Mouse (Mus musculus): ENCODE results near the gene Smox.

- no peak for TF ChIP-seq POLR2AphosphoS2 (IDR thresholded peaks at IDR 0.05; ENCODE audit: low read length)
- TF ChIP-seq CTCF (IDR thresholded peaks at IDR 0.05 in 2 of 3, conservative IDR thresholded peaks at IDR 0.05 in 1 of 3; ENCODE audit: control insufficient read depth in 1 of 3, insufficient read depth in 1 of 3, low read depth in 2 of 3, low read length in 3 of 3, poor library complexity in 1 of 3, severe bottlenecking in 1 of 3): no peak
- TF ChIP-seq MAFK (IDR thresholded peaks at IDR 0.05; ENCODE audit: borderline replicate concordance, low read depth, low read length): no peak
- no peak for TF ChIP-seq POLR2A (IDR thresholded peaks at IDR 0.05; ENCODE audit: control insufficient read depth in 1 of 2, insufficient read depth in 1 of 2, low read depth in 1 of 2, low read length in 2 of 2, poor library complexity in 1 of 2)
These were observed 55.6 kb downstream of the Smox start for GRCm38 (mm10) chr2:131546745-131547408.
